Mouse (Mus musculus) erythroblast, adult 5-6 weeks (primary cell): ENCODE data around the gene Lmo1. TPM values are rescaled to one million over a fixed set of nuclear protein-coding genes. Genes with fewer than 3 reads are reported as not detected.
"Not testable (repeated sequence)": the region's sequence is repeated elsewhere in the genome, so short reads cannot be mapped to it uniquely, and the experiment has no call there.

ENCODE experiments used
- ATAC-seq: replicated peaks from 2 replicates; pipeline ENCODE4 v1.8.0; 2016; ENCODE audit warnings: moderate number of reproducible peaks, mild to moderate bottlenecking, moderate TSS enrichment, inconsistent platforms; ENCODE audit not compliant: poor library complexity, low FRiP score, severe bottlenecking
- total RNA-seq, 2 experiments: library from RNA; stranded (forward) in 1 of 2; stranded (reverse) in 1 of 2; fragments of 150-400 nt in 1 of 2; fragments of 200-764, 138-1000 nt in 1 of 2; gene quantifications; 2 replicates each; pipeline versions ENCODE4 v1.2.3 to v1.2.4; 2015 to 2017; ENCODE audit warnings: low replicate concordance in 2 of 2

The Lmo1 gene
- total RNA-seq, 2 experiments from 2014 or later = 1.3 to 10.2 TPM

DNA sequence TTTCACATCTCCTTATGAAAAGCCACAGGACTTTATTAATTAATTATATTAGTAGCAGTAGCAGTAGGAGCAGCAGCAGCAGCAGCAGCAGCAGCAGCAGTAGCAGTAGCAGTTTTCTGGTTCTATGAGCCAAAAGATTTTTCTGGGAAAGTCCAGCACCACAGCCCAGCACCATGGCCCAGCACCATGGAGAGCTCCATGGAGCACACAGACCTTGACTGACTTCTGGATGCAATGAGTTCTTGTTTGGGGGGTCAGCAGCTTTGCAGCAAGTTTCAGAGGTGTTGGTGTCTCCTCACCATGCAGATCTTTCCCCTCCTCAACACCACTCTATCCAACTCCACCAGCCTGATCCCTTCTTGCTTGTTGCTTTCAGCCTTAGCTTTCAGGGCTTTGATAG, 45.6 kb downstream of the Lmo1 start:
- ATAC-seq = no peak

- no peak for ATAC-seq
Observed at GRCm38 (mm10) chr7:109115929-109116328, 59.1 kb downstream of the Lmo1 start.

GRCm38 (mm10) chr7:109115488-109115887, 59.5 kb downstream of the Lmo1 start:
- ATAC-seq = 0 out of 2 replicates have a peak, but pooled peaks have one; percentile 8

GRCm38 (mm10) chr7:109114950-109115349, 60.1 kb downstream of the Lmo1 start:
- ATAC-seq = peak; percentile 78

DNA sequence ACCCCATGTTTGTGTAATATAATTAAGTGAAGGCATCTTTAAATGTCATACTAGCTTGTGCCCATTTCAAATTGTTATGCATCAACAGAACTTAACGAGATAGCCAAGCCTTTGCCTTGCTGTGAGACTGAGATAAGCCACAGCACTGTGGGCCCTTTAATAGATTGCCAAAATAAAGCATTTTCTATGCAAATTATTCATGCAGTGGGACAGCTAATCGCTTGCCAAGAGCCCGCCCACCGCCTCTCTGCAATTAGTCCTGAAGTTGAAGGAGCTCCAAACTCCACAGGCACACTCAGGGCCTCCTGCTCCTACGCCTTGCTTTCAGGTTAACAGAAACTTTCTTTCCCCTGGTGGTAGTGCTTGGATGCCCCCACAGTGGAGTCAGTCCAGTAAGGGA, 64.0 kb downstream of the Lmo1 start:
- peak; percentile 71 for ATAC-seq

- ATAC-seq = no peak
Observed at GRCm38 (mm10) chr7:109104894-109105293, 70.1 kb downstream of the Lmo1 start.

GRCm38 (mm10) chr7:109101167-109101566, 73.8 kb downstream of the Lmo1 start:
- no peak for ATAC-seq

GRCm38 (mm10) chr7:109098145-109099018, 76.6 kb downstream of the Lmo1 start:
- peak; percentile 87 for ATAC-seq

DNA sequence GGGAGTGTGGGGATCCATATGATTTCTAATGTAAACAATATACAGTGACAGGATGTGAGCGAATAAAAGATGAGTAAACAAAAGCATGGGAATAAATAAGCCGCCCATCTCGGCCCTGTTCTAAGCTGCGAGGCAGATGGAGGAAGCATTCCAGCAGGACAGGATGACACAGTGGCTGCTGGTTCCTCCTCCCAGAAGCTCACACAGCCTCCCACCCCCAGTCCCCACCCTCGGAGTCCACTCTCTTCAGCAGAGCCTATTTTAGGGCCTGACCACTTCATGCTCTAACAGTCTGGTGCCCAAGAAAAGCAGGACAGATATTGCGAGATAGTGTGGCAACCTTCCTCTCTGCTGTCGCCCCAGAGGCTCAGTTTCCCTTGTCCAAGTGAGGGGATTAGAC, 77.8 kb downstream of the Lmo1 start:
- ATAC-seq = no peak

DNA sequence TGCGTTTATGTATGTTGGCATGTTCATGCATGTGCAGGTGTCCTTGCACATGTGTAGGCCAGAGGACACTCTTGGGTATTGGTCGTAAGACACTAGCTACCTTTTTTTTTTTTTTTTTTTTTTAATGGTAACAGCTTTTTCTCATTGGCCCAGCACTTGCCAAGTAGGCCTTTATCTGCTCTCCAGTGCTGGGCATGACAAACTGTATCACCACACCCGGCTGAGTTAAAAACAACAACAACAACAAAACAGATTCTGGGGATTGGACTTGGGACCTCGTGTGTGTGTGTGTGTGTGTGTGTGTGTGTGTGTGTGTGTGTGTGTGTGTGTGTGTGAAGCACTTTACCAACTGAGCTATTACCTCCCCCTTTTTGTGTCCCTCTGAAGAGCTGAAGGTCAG, 78.4 kb downstream of the Lmo1 start:
- ATAC-seq = 0 out of 2 replicates have a peak, but pooled peaks have one; percentile 28

- no peak for ATAC-seq
Observed at GRCm38 (mm10) chr7:109094294-109094693, 80.7 kb downstream of the Lmo1 start.

- not testable (repeated sequence) for ATAC-seq
Observed at GRCm38 (mm10) chr7:109091316-109091715, 83.7 kb downstream of the Lmo1 start.

Other genes starting within 250 kb of the Lmo1 start
- not detected in 2 replicates for gene Nlrp10, start 245.0 kb downstream of the Lmo1 start, total RNA-seq (2015; ENCODE audit: low replicate concordance)
- 0.14 TPM in 1 of 2 replicates, not detected in the other for gene Nlrp10, start 245.0 kb downstream of the Lmo1 start, total RNA-seq (2017; ENCODE audit: low replicate concordance)
- gene Eif3f, start 240.8 kb downstream of the Lmo1 start, total RNA-seq (2015; ENCODE audit: low replicate concordance) = 51.3 and 67.7 TPM in 2 replicates
- 19.4 and 26.1 TPM in 2 replicates for gene Eif3f, start 240.8 kb downstream of the Lmo1 start, total RNA-seq (2017; ENCODE audit: low replicate concordance)
- not detected in 2 replicates for gene Tub, start 224.9 kb downstream of the Lmo1 start, total RNA-seq (2015; ENCODE audit: low replicate concordance)
- not detected in 2 replicates for gene Tub, start 224.9 kb downstream of the Lmo1 start, total RNA-seq (2017; ENCODE audit: low replicate concordance)
- gene Ric3, start 91.9 kb downstream of the Lmo1 start, total RNA-seq (2015; ENCODE audit: low replicate concordance) = not detected in 2 replicates
- gene Ric3, start 91.9 kb downstream of the Lmo1 start, total RNA-seq (2017; ENCODE audit: low replicate concordance) = 0.26 TPM in 1 of 2 replicates, not detected in the other